Mouse (Mus musculus) cerebral cortex, adult 2 months (tissue): ENCODE measurements around the gene Atoh8.

ENCODE experiments used
- WGBS: fragments of 180-500 bp; shearing (Covaris S2); methylation state at CpG from one replicate; pipeline ENCODE4 v1.1.7; 2018; 5-methylcytosine and 5-hydroxymethylcytosine counted together

Atoh8 gene

DNA sequence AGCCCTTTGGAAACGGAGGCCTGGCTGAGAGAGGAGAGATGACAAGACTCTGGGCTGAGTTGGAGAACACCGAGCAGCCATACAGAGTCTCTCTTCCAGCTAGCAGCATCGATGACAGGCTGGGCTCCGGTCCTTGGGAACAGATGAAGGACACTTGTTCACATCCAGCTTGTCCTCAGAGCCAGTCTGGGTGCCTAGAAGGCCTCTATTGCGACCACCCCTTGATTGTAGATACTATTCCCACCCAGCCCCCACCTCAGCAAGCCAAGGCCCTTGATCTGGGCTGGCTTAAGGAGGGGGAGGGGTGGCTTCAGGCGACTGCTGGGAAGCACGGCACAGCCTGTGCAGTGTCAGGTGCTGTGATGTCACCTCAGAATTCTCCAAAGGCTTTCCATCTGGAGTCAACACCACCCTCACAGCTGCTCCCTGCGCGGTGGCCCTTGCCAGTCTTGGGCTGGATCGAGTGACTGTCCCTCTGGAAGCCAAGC lies 19.3 kb upstream of the Atoh8 start:
- 67% methylated on average over 10 of the region's 10 CpGs for WGBS

DNA sequence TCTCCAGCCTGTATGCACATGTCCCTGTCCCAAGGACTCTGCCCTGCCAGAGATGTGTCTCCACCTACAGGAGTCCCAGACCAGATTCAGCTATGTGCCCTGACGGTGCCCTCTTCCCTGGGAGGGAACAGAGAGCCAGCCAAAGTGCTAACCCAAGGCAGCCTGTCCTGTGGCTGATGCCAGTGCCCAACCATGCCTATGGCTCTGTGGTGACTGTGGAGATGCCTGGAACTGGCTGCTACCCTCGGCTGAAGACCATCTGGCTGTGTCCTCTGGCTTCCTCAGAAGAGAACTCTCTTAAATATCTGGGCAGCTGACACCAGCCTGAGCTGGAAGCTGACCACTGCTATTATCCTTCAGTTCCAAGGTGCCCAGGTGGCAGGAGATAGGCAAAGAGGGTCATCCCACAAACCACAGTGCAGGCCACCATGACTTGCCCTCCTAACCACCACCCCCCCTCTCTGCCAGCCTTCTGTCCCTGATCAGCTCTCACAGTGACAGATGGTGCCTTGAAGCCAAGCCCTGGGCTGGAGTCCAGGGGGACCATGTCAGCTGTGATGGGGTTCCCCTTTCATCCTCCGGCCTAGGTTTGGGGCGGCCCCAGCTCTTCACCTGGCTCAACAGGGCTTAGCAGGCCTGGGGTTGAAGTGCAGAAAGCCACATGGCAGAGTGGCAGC lies 18.7 kb upstream of the Atoh8 start:
- 82% methylated on average over 4 of the region's 4 CpGs for WGBS

DNA sequence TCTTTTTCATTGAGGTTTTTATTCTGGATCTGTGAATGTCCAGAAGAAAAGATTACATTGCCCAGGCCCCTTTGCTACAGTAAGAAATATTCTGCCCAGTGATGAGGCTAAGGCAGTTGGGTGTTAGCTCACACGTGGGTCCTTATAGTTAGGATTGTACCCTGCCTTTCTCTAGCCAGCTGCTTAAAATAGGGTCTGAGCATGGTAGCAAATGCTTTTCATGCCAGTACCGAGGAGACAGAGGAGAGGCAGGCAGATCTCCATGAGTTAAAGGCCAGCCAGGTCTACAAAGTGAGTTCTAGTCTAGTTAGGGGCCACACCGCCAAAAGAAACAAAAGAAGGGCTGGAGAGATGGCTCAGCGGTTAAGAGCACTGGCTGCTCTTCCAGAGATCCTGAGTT lies 17.8 kb upstream of the Atoh8 start:
- 92% methylated on average over 4 of the region's 4 CpGs for WGBS

DNA sequence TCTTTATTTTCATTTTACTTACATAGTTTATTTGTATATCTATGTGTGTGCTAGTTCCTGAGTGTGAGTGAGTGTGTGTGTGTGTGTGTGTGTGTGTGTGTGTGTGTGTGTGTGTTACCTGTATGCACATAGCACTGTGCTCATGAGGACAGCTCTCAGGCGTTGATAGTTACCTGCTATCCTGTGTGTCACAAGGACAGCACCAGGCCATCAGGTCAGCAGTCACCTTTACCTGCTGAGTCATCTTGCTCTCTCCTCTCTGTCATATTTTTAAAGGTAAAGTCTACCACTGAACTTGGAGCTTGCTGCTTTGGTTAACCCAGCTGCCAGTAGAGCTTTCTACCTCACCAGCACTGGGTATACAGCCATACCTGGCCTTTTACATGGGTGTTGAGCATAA lies 17.1 kb upstream of the Atoh8 start:
- 100% methylated on average over 1 of the region's 1 CpGs for WGBS

DNA sequence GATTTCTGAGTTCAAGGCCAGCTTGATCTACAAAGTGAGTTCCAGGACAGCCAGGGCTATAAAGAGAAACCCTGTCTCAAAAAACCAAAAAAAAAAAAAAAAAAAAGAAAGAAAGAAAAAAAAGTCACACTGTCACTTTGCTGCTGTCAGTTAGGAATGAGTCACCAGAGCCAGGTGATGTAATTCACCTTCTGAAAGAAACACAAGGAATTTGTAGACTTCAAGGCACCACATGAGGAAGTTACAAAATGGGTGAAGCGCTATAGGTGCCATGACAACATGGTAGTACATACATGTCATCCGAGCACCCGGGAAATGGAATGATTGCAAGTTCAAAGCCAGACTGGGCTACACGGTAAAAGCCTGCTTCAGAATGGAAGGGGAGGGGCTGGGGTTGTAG lies 14.6 kb upstream of the Atoh8 start:
- 95% methylated on average over 4 of the region's 4 CpGs for WGBS

DNA sequence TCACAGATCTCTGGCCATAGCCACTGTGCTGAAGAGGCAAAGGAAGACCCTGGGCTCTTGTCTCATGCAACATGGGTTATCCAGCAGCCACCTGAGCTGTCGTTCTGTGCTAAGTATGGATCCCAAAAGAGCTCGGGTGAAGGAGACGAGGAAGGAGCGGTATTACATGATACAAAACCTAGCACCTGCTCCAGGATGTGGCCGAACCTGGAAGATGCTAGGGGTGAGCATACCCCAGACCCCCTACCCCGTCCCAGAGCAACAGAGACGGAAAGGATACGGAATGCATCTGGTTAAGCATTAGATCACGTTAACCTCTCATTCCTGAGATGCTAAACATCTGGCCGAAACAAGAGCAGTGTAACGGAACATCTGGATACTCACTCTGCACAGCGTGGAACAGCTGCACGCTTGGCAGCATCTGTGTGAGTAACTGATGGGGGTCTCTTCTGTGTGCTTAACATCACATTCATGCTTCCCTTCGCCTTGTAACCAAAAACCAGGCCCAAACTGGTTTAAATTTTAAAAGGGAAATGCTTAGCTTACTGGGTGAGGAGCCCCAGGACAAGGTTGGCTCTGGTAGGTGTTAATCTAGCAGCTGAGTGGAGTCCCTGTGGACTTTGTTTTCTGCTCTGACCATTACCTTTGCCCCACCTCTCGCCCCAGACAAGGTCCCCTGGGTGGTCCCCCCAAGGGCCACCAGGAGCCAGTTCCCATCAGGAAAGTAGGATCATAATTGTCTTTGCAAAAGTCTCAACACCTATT lies 13.0 kb upstream of the Atoh8 start:
- WGBS: 91% methylated on average over 15 of the region's 15 CpGs

DNA sequence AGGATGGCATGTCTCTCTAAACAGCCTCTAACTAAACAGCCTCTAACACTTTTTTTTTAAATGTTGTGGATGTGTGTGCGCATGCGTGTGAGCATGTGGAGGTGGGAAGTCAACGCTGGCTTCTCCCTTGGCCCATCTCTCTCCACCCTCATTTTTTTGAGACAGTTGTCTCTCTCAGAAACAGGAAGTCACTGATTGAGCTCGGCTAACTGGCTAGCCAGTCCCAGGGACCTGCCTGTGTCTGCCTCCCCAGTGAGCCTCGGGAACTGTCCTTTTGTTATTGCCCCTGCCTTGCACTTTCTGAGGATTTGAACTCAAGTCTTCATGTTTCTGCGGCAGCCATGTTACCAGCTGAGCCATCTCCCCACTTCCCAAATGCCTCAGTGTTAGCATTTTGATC lies 10.9 kb upstream of the Atoh8 start:
- WGBS: 79% methylated on average over 6 of the region's 6 CpGs

DNA sequence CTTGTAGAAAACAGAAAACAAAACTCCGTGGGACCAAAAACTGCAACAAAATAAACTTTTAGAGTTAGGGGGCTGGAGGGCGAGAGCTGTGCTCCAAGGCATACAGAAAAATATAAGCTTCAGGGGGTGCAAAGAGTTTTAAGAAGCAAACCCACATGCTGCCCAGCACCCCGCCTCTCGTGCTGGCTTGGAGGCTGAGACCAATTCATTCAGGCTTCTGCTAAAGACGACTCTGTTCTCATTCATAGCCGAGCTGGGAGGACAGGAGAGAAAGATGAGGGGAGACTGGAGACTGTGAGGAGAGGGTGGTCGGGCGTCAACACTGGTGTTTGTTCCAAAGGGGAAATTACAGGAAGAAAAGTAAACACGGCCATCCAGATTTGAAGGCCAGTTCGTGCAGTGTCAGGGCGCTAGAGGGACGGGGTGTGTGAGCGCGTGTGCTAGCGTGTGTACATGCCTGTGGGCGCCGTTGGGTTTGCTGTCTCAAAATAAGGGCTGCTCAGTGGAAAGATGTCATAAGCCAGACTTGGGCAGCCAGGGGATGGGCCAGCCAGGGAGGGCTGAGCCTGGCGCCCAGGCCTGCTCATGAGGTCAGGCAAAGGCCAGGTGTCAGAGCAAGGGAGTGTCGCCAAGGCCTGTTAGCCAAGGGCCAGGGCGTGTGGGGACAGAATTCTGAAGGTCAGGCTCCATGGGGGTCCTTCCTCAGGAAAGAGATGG lies 9.3 kb upstream of the Atoh8 start:
- 52% methylated on average over 20 of the region's 20 CpGs for WGBS

DNA sequence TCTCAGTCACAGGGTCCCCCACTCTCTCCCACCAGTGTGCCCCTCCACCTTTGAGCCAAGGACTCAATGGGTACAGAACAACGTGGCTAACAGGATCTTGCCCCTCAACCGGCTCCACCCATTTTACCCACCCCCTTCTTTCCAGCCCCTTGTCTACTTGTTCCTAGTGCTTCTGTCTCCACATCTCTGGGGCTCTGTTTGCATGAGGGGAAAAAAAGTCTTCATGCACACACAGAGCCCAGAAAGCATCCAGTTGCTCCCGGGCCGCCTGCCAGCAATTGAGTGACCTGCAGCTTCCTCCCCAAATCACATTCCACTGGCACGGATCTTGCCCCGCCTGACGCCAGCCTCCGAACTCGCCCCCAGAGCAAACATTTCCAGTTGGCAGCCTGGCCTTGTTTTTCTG lies 8.8 kb upstream of the Atoh8 start:
- 17% methylated on average over 9 of the region's 9 CpGs for WGBS

DNA sequence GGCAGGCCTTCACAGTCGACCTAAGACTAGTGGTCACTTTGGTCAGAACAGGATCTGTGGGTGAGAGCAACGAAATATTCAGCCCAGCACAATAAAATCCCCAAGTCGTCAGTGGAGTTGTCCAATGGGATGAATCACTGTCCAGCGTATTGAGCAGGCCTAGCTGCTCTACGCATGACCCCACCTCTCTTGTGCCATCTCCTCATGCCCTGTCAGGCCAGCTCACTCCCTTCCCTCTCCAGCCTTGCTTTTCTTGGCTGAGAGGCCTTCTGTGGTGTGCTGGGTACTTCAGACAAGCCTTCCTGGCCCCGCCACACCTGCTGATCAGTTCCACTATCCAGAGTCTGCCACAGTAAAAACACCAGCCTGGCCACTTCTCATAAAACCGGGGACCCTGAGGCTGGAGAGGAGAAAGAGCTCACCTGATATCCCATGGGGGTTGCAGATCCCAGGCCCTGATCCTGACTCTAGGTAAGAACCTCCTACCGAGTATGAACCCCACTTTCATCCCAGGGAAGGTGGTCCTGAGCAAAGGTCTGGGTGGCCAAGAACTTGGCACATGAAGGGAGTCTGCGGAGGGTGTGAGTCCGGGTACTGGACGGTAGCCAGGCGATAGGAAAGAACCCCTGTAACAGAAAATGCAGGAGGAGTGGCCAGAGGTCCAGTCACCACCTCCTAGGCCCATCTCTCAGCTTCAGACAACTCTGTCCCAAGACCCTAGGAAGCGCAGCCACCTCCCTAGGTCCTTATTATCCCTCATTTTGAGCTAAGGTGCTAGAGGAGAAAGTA lies 7.3 kb upstream of the Atoh8 start:
- WGBS: 89% methylated on average over 13 of the region's 13 CpGs

DNA sequence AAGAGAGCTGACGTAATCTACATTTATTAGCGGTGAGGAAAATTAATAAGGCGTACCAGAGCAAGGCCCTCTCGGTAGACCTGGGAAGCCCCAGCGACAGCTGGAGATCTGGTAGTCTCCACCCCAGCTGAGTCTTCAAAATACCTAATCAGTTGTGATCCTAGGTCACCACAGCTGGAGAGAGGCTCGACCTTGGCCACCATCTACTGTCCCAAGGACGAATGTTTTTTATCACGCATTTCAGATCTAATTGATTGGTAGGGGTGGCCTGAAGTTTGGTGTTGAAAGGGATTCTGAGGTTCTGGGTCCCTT lies 6.4 kb upstream of the Atoh8 start:
- 53% methylated on average over 8 of the region's 8 CpGs for WGBS

DNA sequence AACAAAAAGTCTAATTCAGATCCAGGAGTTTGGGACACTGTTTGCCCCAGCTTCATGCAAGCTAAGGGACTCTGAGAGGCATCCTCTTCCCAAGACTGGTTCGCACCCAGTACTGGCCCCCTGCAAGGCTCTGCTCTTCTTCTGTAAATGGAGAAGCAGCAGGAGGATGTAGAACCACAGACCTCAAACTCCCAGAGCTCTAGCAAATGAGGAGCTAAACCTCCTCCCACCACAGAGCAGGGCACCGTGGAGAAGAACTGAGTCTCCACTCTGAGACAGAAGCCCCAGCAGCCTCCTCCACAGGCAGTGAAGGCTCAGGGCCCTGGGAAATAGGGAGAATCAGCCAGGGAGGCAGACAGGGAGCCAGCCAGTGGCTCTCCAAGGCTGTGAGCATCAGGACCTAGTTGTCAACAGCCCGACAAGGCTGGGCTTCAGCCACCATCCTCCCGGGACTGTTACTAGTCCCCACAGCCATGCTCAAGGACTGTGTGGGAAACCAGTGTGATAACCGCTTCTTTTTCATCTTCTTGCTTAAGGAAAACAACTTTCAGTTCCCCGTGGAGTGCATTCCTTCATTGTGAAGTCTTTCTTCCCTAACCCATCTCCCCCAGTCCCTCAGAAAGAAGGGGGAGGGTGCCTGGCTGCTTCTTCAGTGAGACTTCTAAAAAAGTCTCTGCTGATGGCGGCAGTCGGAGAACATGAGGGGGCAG lies 5.9 kb upstream of the Atoh8 start:
- 36% methylated on average over 8 of the region's 8 CpGs for WGBS

DNA sequence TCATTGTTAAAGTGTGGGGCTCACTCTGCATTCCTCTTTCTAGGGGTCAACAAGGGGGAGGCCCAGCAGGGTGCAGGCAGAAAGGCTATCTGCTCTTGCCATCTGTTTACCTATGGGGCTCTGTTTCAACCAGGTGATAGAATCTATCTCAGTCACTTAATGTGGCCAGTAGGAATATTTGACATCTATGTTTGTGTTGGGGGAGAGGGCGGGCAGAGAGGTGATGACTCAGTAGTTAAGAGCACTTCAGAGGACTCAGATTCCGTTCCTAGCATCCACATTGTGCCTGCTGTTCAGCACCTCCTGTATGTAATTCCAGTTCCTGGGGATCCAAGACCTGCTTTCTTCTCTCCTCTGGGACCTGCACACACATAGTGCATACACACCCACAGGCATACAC lies 4.7 kb upstream of the Atoh8 start:
- 86% methylated on average over 2 of the region's 2 CpGs for WGBS

DNA sequence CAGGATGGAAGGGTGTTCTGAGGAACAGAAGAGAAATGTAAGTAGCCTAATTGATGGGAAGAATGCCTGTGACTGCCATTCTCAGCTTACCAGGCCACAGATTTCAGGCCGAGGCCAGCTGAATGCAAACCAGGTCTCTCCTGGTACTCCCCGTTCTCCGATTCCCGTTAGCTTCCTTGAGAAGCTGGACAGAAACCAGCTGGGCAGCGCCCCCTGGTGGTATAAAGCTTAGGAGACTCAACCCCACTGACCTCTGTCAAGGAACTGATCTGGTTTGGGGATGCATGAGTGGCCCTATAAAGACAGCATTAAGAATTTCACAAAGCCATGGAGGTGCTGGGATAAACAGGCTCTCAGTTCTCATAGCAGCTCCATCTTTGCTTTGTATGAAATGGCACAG lies 1.7 kb upstream of the Atoh8 start:
- 12% methylated on average over 5 of the region's 5 CpGs for WGBS

DNA sequence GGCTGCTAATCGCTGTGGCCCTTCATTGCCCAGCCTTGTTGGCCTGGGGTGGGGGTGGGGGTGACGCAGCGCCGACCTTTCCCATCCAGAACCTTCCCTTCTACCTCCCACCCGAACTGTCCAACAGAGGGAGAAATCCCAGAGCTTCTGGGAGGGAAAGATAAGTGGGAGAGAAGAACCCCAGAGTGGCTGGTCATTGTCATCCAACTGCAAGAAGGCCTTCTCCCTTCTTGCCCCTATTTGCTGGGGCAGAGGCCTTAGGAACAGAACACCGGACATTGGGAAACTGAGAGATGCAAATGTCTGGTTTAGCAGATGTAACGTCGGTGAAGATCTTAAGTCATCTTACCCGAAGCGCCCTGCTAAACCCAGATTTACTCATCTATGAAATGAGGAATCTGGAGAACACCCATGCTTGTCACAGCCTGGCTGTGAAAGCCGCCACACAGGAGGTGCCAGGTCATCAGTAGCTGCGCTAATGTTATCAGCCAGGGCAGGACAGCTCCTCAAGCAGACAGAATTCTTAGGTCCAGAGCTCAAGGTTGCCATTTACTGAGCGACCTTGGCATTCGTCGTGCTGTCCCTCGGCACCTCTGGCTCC lies 530 bp upstream of the Atoh8 start:
- WGBS: 60% methylated on average over 16 of the region's 16 CpGs

DNA sequence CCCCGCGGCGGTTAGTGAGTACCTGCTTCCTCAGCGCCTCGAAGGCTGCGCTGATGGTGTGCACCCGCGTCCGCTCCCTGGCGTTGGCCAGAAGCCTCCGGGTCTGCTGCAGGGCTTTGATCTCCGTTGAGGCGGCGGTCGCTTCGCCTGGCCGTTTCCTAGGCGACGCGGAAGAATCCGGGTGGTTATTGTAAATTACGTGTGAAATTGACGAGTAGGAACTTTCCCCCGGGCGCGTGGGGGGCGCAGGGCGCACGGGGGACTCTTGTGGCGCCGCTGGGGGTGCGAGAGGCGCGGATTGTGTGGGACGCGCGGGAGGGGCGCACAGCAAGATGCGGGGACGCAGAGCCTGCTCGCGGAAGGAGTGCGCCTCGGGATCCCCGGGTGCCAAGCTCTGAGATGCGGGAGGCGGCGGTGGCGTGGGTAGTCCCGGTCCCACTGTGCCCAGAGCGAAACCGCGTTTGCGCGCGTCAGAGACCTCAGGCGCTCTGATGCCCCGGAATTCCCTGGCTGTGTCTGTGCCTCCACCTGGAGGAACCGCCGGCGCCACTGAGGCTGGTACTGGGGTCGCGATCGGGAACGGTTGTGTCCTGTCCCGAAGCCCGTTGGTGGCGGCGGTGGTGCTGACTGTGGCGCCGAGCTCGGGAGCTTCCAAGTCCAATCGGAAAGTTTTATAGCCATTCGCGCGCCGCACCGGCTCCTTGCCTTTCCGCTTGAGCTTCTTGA lies 842 bp downstream of the Atoh8 start:
- WGBS: 1% methylated on average over 78 of the region's 79 CpGs

DNA sequence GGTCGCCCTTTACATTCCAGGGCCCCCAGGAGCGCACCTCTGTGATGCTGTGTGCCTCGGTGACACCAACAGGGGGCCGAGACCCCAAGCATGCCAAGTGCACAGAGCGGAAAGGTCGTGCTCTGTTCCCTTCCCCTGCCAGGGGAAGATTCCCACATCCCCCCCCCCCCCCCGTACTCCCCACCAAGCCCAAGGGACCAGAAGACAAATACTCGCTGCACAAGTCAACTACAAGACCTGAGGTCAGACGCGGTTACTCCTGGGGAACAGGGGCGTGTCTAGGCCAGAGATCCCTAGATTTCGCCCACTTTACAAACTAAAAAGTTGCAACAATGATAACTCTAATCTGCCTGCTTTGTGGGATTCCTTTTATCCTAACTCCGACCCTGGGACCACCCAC lies 1.4 kb downstream of the Atoh8 start:
- 2% methylated on average over 13 of the region's 13 CpGs for WGBS

DNA sequence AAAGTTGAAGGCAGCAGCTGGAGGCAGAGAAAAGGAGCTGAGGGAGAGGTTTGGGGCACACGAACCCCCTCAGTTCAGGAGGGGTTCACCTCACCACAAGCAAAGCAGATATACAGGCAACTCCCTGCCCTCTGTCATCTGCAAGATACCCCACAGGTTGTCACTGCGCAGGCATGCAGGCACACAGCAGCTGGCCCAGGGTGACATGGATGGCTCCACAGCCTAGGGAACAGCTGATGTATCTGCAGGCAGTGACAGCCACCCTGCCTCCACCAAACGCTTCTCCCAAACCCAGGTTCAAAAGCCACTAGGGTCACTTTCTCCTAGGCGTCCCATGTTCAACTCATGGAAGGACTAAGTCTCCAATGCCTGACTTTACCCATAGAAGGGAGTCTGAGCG lies 2.5 kb downstream of the Atoh8 start:
- 85% methylated on average over 5 of the region's 5 CpGs for WGBS

DNA sequence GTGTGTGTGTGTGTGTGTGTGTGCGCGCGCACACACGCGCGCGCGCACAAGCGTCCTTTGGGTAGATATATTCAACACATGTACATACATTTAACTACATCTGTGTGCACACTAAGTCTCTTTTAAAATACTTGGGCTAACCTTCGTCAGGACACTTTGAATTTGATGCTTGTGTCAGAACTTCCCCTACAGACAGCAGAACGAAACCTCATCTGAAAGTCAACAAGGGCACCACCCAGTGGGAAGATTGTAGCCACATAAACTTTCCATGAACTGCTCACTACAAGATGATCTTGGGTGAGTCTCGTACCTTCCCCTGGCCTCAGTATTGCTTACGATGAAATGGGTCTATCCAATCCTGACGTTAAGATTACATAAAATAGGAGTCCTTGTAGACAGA lies 3.0 kb downstream of the Atoh8 start:
- WGBS: 92% methylated on average over 14 of the region's 14 CpGs

DNA sequence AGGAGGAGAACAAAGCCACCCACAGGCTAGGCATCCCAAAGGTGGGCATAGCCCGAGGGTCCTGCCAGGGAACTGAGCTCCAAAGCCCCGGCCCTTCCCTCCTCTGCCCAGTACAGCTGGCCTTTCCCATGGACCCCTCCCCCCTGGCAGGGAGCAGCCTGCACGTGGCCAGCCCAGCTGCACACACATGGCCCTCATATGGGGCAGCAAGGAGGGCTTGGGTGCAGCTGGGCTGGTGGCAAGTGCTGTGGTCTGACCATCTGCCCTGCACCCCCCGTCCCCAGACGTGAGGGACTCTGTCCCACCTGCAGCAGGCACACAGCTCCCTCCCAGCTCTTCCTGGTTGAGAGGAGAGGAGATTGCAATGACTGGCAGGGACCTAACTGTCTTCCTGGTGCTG lies 4.5 kb downstream of the Atoh8 start:
- 62% methylated on average over 5 of the region's 5 CpGs for WGBS
